Mouse (Mus musculus): ENCODE results near the gene Chrdl2. TPM values are rescaled to one million over a fixed set of nuclear protein-coding genes. Genes with fewer than 3 reads are reported as not detected.

Chrdl2 gene
- polyA plus RNA-seq, 1 experiment: not detected

DNA sequence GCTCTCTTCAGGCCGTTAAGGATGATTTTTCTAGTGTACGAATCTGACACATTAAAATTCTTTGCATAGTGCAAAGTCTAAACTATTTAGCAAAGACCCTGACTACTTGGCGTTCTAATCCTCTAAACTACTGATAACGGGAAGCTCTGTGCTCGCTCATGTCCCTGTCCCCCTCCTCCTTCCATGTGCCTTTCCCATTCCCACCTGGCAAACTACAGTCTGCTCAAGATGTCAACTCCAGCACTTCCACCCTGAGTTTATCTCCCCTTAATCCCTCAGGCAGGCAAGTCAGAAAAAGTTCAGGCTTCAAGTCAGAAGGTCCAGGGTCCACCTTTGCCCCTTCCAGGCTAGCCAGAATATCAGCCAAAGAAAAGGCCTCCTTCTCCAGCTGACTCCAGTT is 70.3 kb downstream of the Chrdl2 start:
- TF ChIP-seq CTCF (IDR thresholded peaks at IDR 0.05; ENCODE audit: low read depth, low read length) (no peak), POLR2A (IDR thresholded peaks at IDR 0.05; ENCODE audit: borderline replicate concordance, low read depth, low read length) (no peak)
- no peak overlapping the region for H3K27ac ChIP-seq (ENCODE audit: insufficient read depth, low read depth, low read length)
- no peak overlapping the region for H3K4me3 ChIP-seq (ENCODE audit: insufficient read depth, low read length)
- H3K4me1 ChIP-seq (ENCODE audit: control insufficient read depth, insufficient read depth, low read length): no peaks in the 10 kb centered on the region

DNA sequence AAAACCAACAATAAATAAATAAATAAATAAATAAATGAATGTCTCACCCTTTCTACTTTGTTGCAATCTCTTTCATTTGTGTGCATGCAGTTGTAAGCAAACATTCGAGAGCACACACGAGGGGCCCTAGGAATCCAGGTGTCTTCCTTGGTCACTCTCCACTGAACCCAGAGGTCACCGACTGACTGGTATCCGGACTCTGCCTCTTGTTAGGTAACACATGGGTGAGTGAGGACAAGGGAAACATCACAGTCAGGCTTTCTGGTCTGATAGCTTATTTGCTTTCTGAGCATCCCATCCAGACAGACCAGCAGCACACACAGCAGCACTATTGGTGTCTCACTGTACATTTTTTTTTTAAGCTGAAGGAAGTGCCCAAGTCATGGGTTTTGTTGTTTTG is 71.1 kb downstream of the Chrdl2 start:
- Histone ChIP-seq H3K27ac (ENCODE audit: insufficient read depth, low read depth, low read length) (no peak overlapping the region), H3K4me1 (ENCODE audit: control insufficient read depth, insufficient read depth, low read length) (no peaks in the 10 kb centered on the region), H3K4me3 (ENCODE audit: insufficient read depth, low read length) (no peak overlapping the region)
- TF ChIP-seq POLR2A (IDR thresholded peaks at IDR 0.05; ENCODE audit: borderline replicate concordance, low read depth, low read length) (no peak), CTCF (IDR thresholded peaks at IDR 0.05; ENCODE audit: low read depth, low read length) (no peak)

DNA sequence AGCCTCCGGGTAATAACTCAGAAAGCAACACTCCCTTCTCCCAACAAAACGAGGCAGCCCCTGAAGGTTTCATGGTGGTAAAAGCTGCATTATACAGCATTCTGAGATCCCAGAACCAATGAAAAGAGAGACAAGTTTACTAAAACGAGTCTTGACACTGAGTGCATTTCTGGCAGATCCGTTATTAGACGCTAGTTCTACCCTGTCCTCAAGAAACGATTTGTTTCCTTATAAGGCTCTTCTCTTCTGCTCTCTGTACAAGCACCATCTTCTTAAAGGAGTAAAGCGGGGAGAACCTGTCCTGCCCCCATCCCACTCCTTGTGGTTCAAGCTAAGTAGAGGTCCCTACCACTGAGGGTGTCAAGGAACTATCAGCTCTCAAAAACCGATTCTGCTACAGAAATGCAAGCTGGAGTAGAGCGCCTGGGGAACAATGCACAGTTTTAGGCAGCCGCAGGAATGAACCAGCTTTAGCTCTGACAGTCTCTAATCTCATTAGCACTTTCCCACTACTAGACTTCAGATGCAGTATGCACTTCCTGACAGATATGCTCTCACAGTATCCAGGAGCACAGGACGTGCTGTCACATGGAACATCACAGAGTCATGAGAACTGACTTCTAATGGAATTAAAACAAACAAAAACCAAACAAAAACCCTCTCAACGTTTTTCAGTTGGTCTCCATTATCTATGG is 74.3 kb downstream of the Chrdl2 start:
- Histone ChIP-seq H3K4me3 (ENCODE audit: insufficient read depth, low read length) (no peak overlapping the region), H3K27ac (ENCODE audit: insufficient read depth, low read depth, low read length) (no peak overlapping the region), H3K4me1 (ENCODE audit: control insufficient read depth, insufficient read depth, low read length) (peaks cover 15% of the 10 kb centered on the region)
- TF ChIP-seq CTCF (IDR thresholded peaks at IDR 0.05; ENCODE audit: low read depth, low read length) (no peak), POLR2A (IDR thresholded peaks at IDR 0.05; ENCODE audit: borderline replicate concordance, low read depth, low read length) (no peak)

DNA sequence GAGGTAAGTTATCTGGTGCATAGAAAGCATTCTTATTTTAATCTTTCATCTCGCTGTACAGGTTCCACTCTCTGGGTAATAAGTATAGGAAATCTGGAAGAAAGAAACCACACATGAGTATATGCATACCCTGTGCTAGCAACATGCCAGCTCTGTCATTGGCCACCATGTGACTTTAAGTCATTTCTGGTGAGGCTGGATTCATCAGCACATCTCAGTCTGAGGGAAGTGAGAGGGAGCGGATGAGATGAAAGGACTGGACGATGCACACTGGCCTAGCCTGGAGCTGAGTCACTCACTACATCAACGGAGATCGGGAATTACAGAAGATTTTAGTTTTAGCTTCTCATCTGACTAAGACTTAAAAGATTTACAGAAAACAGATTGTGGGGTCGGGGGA is 76.9 kb downstream of the Chrdl2 start:
- TF ChIP-seq CTCF (IDR thresholded peaks at IDR 0.05; ENCODE audit: low read depth, low read length) (no peak), POLR2A (IDR thresholded peaks at IDR 0.05; ENCODE audit: borderline replicate concordance, low read depth, low read length) (no peak)
- Histone ChIP-seq H3K27ac (ENCODE audit: insufficient read depth, low read depth, low read length) (no peak overlapping the region), H3K4me1 (ENCODE audit: control insufficient read depth, insufficient read depth, low read length) (peaks cover 15% of the 10 kb centered on the region), H3K4me3 (ENCODE audit: insufficient read depth, low read length) (no peak overlapping the region)

DNA sequence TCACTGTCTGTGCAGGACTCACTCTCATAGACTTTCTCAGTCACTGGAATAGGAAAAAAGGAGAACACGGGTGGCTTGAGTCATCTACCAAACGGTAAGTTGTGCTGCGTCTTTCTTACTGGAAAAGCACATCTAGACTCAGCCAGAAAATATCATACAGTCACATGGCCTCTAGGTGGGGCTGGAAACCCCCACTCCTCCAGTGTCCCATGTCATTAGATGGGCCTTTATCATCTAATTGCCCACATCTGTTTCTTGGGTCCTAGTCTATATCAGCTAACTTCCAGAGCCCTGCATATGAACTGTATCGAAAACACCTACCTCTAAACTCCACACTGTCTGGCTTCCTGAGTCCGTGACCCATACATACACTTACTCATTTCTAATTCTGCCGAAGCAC is 77.8 kb downstream of the Chrdl2 start:
- Histone ChIP-seq H3K4me1 (ENCODE audit: control insufficient read depth, insufficient read depth, low read length) (peaks cover 15% of the 10 kb centered on the region), H3K4me3 (ENCODE audit: insufficient read depth, low read length) (no peak overlapping the region), H3K27ac (ENCODE audit: insufficient read depth, low read depth, low read length) (no peak overlapping the region)
- no peak for TF ChIP-seq CTCF (IDR thresholded peaks at IDR 0.05; ENCODE audit: low read depth, low read length)
- no peak for TF ChIP-seq POLR2A (IDR thresholded peaks at IDR 0.05; ENCODE audit: borderline replicate concordance, low read depth, low read length)

Other genes with a start within 250 kb of the Chrdl2 start
- not detected in 2 replicates for gene Olfr521, start 242.7 kb upstream of the Chrdl2 start, polyA plus RNA-seq (2012; ENCODE audit: insufficient read depth, insufficient read length, missing spikeins)
- gene Neu3, start 177.8 kb upstream of the Chrdl2 start, polyA plus RNA-seq (2012; ENCODE audit: insufficient read depth, insufficient read length, missing spikeins): 1.2 and 1.6 TPM in 2 replicates
- gene Xrra1, start 147.1 kb upstream of the Chrdl2 start, polyA plus RNA-seq (2012; ENCODE audit: insufficient read depth, insufficient read length, missing spikeins): not detected in 2 replicates
- 127 and 130 TPM in 2 replicates for gene Spcs2, start 142.7 kb upstream of the Chrdl2 start, polyA plus RNA-seq (2012; ENCODE audit: insufficient read depth, insufficient read length, missing spikeins)
- 26.4 and 27.9 TPM in 2 replicates for gene Rnf169, start 25.7 kb upstream of the Chrdl2 start, polyA plus RNA-seq (2012; ENCODE audit: insufficient read depth, insufficient read length, missing spikeins)
- gene Pold3, start 115.4 kb downstream of the Chrdl2 start, polyA plus RNA-seq (2012; ENCODE audit: insufficient read depth, insufficient read length, missing spikeins): 55.3 and 61.5 TPM in 2 replicates
- gene Lipt2, start 153.1 kb downstream of the Chrdl2 start, polyA plus RNA-seq (2012; ENCODE audit: insufficient read depth, insufficient read length, missing spikeins): 2.4 and 4.2 TPM in 2 replicates
- gene Kcne3, start 170.3 kb downstream of the Chrdl2 start, polyA plus RNA-seq (2012; ENCODE audit: insufficient read depth, insufficient read length, missing spikeins): 1.7 and 5.0 TPM in 2 replicates
- 14.1 and 14.4 TPM in 2 replicates for gene Pgm2l1, start 221.2 kb downstream of the Chrdl2 start, polyA plus RNA-seq (2012; ENCODE audit: insufficient read depth, insufficient read length, missing spikeins)

Measured in bone marrow macrophage, adult 2 months (primary cell).